Mouse (Mus musculus) small intestine, adult 2 months (tissue): ENCODE measurements around the gene Acd.

Experiments
- CTCF ChIP-seq: fragments of 200-500 bp; IDR thresholded peaks from 2 replicates; pipeline ENCODE4 v1.5.1; 2012; ENCODE audit warnings: low read depth, mild to moderate bottlenecking, control low read depth, inconsistent platforms, low read length, moderate library complexity, mixed read lengths; ENCODE audit not compliant: insufficient replicate concordance, insufficient read length; ENCODE audit errors: extremely low read depth
- POLR2A ChIP-seq: fragments of 200-500 bp; IDR thresholded peaks from 2 replicates; pipeline ENCODE4 v1.6.1; 2012; ENCODE audit warnings: low read depth, mild to moderate bottlenecking, control low read depth, inconsistent platforms, low read length, moderate library complexity

DNA sequence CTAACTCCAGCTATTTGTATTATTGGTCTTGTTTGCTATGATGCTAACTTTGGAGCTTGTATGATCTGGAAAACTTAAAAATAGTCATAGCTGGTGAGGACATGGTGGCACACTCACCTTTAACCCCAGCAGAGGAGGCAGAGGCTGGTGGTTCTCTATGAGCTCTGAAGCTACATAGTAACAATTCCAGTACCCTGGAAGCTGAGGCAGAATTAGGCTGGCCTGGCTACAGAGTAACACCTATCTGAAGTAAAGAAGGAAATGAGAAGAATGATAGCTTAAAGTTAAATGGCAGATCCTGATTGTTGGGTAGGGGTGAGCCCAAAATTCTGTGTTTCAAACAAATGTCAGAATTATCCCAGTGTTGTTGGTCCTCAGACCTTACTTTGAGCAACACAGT is 43.3 kb downstream of the Acd start:
- no peak for TF ChIP-seq POLR2A
- no peak for TF ChIP-seq CTCF
